Mouse (Mus musculus) adrenal gland, adult 2 months (tissue): ENCODE data around the gene Car9. TPM values are rescaled to one million over a fixed set of nuclear protein-coding genes. Genes with fewer than 3 reads are reported as not detected.

Experiments used
- DNase-seq: peaks from one replicate; pipeline ENCODE4 v3.0.0; 2021
- polyA plus RNA-seq: library from polyadenylated mRNA; depleted of rRNA; stranded (reverse); fragments of >200 nt; gene quantifications from 2 replicates; pipeline ENCODE4 v1.2.3, GENCODE M21; 2012
- total RNA-seq, 2 experiments: library from RNA; stranded (reverse); gene quantifications; 2 replicates each; pipeline ENCODE4 v1.2.3; 2021

Car9 gene
- total and polyA plus RNA-seq, 3 experiments: 0.17 to 0.57 (median 0.28) TPM

DNA sequence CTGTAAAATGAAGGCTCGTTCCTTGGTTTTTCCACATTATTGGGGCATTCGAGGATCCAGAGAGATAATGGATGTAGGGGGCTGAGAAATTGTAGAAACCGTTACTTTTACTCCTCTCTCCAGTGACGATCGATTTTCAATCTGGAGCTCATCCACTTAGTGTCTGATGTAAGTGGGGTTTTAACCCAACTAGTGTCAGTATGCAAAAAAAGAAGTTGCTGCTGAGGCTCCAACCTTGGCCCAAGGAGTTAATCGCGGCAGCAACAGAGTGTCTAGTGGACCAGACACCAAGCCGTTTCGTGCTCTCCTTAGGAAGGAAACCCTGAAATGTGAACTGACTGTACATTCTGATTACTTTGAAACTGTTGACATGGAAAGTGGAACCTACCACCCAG is 12.9 kb upstream of the Car9 start:
- no peak for DNase-seq

GRCm38 (mm10) chr4:43496587-43496986 is 10.2 kb upstream of the Car9 start:
- no peak for DNase-seq

GRCm38 (mm10) chr4:43497405-43497804 is 9.4 kb upstream of the Car9 start:
- DNase-seq: no peak

DNA sequence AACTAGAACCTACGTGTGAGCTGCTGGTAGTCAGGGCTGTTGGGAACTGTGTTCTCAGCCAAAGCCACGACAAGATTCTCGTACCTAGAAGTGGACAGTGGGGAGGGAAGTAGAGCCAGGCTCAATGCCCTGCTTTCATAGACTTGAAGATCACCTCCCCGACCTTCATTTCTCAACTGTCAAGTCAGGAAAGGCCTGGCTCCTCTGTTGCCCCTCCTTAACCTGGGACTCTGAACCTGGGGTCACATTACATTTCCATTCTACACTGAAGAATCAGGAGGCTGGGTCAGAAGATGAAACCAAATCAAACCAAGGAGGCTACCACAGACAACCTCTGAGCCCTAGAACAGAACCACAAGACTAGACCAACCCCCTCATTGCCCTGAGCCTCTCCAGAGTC is 8.8 kb upstream of the Car9 start:
- no peak for DNase-seq

GRCm38 (mm10) chr4:43498983-43499382 is 7.8 kb upstream of the Car9 start:
- no peak for DNase-seq

DNA sequence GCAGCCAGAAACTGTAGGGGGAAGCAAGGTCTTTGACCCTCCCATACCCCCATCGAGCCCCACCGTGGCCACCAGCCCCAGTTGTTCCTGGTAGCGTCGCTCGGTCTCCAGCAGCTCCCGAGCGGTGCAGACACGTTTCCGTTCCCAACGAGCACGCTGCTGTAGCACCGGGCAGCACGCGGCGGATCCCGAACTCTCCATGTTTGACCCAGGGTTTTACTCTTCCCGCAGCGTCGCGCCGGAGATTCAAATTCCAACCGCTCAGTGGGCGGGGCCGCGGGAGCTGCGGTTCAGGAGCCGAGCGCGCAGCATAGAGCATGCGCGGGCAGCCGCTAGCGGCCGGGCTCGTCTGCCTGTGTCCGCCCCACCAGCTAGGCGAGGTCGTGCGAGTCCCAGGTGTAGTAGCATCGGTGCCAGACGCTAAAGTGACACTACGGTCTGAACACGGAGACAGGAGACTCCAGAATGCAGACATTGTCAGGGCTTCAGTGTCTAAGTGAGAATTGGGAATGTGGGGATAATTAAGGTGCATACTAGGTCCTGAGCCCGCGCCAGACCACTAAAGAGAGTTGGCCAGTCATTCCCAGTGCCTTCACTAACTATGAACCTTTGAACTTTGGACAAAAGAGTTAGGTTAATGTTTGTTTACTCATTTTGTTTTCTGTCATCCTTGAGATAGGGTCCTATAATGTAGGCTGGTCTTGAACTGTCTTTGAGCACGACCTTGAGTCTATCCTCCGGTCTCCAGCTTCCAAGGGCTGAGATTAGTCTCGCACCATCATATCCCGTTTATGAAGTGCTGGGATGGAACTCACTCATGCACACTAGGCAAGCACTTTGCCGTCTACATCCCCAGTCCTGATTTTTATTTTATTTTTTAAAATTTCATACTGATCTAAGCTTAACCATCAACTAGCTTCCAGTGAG is 7.1 kb upstream of the Car9 start, which contains the start of gene Arhgef39:
Gene Arhgef39 (minus strand): TSS at position 289 of the 927 bp plus-strand sequence.
- DNase-seq: peak; percentile 90

DNA sequence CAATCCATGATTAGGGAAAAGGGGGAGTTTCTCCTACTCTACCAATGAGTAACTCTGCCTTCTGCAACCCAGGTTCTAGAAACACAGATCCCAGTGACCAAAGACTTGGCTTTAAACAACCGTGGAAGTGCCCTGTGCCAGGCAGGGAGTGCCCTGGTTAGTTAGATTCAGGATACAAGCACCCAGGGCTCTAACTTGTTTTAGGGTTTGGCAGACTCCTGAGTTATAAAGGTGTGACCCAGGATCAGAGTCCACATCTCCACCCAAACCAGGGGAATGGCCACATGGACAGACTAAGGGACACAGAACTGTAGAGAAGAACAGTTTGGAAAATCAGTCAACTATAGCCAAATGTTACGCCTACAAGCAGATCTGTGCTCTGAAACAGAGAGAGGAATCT is 3.7 kb upstream of the Car9 start:
- DNase-seq: no peak

DNA sequence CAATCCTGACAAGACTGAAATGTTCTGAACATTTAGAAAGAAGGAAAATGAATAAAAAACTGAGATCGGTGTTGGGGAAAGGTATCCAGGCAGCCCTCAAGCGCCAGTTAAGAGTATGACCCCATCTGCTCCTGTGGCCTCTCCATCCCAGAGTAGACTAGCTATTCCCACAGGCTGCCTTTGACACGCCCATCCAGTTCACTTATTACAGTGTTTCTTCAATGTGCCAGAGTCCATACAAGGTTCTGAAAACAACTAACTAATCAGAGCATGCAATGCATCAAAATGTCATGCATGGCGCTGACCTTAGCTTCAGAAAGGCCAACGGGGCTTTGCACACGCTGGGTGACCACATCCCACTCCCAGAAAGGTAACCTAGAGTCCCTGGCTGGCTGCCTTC is 3.3 kb upstream of the Car9 start:
- no peak for DNase-seq

DNA sequence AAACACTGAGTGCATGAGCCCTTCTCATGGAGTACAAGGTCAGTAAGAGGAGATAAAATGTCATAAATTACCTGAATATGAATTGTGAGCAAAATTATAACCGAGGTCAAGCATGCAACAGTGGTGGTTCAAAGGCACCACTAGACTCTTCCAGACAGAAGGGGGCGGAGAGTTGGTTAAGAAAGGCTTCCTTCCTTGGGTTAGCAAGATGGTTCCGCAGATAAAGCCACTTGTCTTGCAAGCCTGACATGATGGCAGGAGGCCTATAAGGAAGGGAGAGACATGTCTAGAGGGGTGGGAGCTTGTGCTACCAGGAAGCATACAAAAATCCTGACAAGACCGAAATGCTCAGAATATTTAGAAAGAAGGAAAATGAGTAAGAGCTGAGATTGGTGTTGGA is 2.5 kb upstream of the Car9 start:
- DNase-seq: no peak

- DNase-seq: no peak
These were observed 692 bp upstream of the Car9 start for GRCm38 (mm10) chr4:43506074-43506473.

DNA sequence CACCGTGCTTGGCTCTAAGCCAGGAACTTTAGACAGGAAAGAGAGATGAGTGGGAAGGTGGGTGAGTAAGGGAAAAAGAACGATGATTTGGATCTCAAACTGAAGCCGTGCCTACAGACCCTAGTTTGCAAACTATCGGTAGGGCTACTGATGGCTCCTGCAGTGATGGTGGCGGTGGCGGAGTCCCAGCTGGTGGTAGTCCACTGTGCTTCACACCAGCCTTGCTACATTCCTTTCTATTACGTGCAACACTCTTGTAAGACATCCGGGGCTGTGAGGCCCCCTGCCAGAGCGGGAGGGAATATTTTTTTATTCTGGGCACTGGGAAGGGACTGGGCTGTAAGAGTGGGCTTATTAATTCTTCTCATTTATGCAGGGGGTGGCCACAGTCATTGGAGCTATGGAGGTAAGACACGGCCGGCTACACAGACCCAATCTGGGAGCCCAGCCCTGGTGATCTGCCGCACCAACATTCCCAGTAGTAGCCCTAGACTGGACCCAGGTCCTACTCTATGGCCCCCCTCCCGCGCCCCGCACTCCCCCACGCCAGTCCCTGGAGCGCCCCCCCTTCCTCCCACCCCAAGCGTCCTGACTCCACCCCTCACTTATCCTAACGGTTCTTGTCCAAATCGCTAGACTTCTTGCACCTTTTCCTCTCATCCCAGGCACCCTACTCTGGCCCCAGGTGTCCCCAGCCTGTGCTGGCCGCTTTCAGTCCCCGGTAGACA is 1.3 kb downstream of the Car9 start:
- DNase-seq: no peak

GRCm38 (mm10) chr4:43508666-43508997 is 1.9 kb downstream of the Car9 start:
- DNase-seq: peak; percentile 85

DNA sequence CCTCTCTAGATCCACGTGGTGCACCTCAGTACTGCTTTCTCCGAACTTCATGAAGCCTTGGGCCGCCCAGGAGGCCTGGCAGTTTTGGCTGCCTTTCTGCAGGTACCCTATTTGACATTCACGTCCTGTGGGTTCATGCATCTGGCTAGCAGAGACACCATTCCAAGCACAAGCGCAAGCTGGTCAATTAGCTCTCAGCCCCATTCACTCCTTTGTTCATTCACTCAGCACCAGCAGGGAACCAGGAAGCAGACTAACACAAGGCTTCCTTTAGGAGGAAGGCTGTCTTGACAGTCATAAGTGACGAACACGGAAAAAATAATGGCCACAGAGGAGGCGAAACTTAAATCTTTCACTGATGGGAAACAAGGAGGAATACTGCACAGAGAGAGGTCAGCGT is 2.3 kb downstream of the Car9 start:
- DNase-seq: no peak

DNA sequence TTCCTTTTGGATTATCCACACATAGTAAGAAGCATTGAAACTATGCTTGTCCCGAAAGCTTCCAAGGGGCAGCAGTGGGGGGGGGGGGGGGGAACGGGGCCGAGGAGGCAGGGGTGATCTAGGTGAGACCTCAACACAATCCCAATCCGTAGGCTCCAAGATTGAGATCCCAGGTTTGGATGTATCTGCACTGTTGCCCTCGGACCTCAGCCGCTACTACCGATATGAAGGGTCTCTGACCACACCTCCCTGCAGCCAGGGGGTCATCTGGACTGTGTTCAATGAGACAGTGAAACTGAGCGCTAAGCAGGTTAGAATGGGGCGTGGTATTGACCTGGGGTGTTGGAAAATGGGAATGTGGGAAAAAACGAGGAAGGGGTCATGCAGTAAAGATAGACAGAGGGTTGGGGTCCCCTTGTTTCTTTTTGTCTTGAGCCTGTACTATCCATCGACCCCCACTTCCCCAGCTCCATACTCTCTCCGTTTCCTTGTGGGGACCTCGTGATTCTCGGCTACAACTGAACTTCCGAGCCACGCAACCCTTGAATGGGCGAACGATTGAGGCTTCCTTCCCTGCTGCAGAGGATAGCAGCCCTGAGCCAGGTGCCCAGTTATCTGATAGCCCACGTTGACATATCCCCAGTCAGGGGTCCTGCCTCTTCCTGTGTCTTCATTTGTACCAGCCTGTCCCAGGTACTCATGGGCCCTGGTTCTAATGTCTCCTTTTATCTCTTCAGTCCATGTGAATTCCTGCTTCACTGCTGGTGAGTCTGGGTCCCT is 5.1 kb downstream of the Car9 start:
- no peak for DNase-seq

GRCm38 (mm10) chr4:43512653-43513052 is 5.9 kb downstream of the Car9 start:
- DNase-seq: no peak

GRCm38 (mm10) chr4:43513300-43513699 is 6.5 kb downstream of the Car9 start:
- DNase-seq: no peak

- DNase-seq: no peak
These were observed 7.0 kb downstream of the Car9 start for GRCm38 (mm10) chr4:43513791-43514190.

- peak; percentile 51 for DNase-seq
These were observed 9.3 kb downstream of the Car9 start for GRCm38 (mm10) chr4:43515764-43516708.

DNA sequence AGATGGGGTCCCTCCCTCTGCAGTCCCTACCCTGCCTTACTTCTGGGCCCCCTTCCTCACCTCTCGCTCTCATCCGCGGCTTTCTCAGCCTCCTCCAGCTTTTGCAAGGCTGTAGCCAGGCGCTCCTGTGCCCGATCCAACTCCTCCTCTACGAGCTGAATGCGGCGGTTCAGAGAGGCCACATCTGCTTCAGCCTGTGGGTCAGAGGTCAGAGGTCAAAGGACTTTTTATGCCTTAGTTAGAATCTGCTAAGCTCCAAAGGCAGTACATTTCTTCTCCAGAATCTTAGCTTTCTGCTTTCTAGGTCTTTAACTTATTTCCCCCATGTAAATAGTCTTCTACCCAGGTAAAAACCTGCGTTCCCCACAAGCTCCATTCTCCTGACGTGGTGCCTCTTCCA is 12.8 kb downstream of the Car9 start:
- no peak for DNase-seq

- peak; percentile 89 for DNase-seq
These were observed 13.2 kb downstream of the Car9 start for GRCm38 (mm10) chr4:43519956-43520355.

GRCm38 (mm10) chr4:43527880-43528279 is 21.1 kb downstream of the Car9 start:
- no peak for DNase-seq
